Mouse (Mus musculus): Measurements from ENCODE around the gene Olfr1310.
"Not testable (repeated sequence)": the region's sequence is repeated elsewhere in the genome, so short reads cannot be mapped to it uniquely, and the experiment has no call there.

Olfr1310 gene

DNA sequence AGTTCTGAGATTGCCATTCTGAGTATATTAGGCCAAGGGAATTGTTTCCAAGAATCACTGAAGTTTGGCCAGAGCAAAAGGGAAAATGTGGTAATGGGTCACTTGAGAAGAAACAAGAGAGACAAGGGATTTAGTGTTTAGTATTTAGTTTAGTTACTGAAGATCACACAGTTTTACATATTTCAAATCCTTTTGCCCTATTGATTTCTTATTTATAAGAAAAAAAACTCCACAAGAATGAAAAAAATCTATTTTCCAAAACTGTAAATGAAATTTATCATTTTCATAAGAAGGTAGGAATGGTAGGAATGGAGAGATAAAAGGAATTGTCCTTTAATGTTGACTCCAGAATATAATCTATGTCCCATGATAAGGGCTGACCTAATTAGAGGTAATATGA lies at the start of gene Olfr1310:
Gene Olfr1310, minus strand, starts transcription at position 101 of the 400 bp plus-strand sequence.
- no peak for DNase-seq

DNA sequence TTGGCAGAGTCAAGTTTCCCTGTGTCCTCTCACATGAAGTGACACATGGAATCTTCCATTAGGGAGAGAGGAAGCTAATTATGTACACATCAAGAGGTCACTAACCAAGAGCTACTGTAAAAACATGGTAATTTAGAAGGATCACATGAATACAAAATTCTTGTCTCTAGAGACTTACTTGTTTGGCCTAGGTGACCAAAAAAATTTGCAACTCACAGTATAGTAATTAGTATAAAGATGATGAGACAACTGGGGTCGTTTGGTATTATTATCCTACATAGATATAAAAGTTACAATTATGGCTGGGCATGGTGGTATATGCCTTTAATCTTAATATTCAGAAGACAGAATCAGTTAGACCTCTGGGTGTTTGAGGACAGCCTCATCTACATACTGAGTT lies 37.6 kb upstream of the Olfr1310 start, which contains the start of gene Olfr1312:
Gene Olfr1312, minus strand, starts transcription at position 101 of the 400 bp plus-strand sequence.
- no peak for DNase-seq

DNA sequence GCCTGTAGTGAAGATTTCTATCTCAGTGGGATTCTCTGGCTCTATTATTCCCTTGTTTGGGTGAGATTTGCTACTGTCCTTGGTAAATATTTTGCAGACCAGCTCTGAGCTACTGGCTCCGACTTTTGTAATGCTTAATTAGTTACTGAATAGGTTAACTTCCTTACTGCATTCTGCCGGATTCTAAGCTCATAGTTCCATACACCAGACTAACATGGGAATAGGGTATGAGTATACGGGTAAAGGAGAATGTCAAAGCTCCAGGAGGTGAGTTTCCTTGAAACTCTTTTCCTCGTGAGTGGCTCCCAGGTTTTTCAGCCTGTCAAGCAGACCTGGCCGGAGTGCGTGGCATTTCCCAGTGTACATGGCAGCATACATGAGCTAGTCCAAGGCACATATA lies 14.5 kb upstream of the Olfr1310 start:
- not testable (repeated sequence) for DNase-seq

DNA sequence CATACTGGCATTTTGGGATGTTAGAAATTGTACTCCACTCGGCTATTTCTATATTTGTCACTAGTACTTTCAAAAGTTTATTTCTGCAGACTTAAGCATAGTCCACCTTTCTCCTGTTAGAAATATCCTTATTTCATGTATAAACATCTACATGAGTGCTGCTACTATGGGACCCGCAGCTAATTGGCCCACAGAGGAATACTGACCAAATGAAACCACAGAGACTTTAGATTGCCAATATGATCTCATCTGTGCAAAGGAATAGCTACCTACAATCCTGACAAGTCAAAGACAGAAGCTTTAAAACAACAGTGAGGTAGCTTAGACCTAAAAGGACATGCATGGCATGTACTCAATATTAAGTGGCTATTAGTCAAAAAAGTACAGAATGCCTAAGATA lies 11.8 kb upstream of the Olfr1310 start, which contains the start of gene Olfr1311:
Gene Olfr1311, minus strand, starts transcription at position 101 of the 400 bp plus-strand sequence.
- no peak for DNase-seq

DNA sequence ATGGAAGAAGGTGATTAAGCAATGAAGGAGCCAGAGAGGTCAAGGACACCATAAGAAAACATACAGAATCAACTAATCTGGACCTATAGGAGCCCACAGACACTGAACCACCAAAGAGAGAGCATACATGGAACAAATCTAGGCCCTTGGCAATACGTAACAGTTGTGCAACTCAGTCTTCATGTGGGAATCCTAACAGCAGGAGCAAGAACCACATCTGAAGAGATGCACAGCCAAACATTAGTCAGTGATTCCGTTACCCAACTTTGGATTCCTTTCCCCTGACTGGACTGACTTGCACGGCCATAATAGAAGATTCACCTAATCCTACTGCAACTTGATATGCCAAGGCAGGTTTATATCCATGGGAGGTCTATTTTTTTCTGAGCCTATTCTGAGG lies 2.4 kb upstream of the Olfr1310 start:
- no peak for DNase-seq

DNA sequence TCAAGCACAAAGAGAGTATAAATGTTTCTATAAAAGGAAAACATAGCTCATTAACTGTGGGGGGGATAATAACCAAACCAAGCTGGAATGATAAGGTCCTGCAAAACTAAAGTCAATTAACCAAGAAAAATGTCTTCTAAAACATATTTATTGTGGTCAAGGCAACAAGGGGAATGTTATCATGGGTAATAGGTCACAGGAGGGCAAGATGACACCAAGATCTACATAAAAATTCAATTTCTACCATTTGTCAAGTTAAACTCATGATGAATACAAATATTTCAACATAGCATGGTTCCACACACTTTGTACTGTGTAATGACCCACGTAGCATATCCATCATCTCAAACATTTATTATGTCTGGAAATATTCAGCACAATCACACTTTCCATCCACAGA lies 22.3 kb downstream of the Olfr1310 start, which contains the start of gene Olfr1309:
Gene Olfr1309, minus strand, starts transcription at position 101 of the 400 bp plus-strand sequence.
- no peak for DNase-seq

DNA sequence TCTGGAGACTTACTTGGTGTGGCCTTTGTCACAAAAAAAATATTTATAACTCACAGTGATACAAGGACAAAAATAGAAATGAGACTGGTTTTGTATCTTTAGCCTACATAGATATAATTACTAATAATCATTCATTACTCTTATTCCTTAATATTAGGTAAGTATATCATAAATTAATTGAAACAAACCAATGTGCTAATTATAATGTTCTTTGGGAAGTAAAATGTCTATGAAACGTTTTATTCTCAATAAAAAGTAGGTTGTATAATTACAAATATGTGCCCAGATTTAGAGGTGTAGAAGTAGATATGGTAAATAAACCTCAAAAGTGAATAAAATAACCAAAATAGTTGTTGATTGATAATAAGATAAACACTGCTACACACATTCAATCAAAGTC lies 47.7 kb downstream of the Olfr1310 start, which contains the start of gene Olfr1308:
Gene Olfr1308, minus strand, starts transcription at position 101 of the 400 bp plus-strand sequence.
- no peak for DNase-seq
